Comparison of ENCODE assay signal across 10 mouse cellular contexts in genomic region chr16:43504556-43504955, GRCm38 (mm10).
A peak's percentile ranks its signal among the peaks of the same experiment; 100 is the strongest.
DNase-seq lines count a peak whose midpoint lies in the region; ATAC-seq and TF ChIP-seq lines count a peak whose summit lies in the region.
"Had no signal": no experiment of that assay in that cellular context is flagged by ENCODE, and none has a peak within 500 bp of the region (broad histone marks: within the 10 kb centered on the region; RNA-seq: fewer than 3 reads in every experiment).

No protein-coding gene starts in this region.

- peaks cover 67% of the 10 kb centered on the region for H3K79me2 ChIP-seq in CH12.LX (replicated peaks; ENCODE audit: control insufficient read depth, extremely low read depth, insufficient read depth, poor library complexity, severe bottlenecking)

- H3K27me3 ChIP-seq in heart, embryonic 11.5 days (ENCODE audit: control insufficient read depth, insufficient read depth, low read length) = no peaks in the 10 kb centered on the region
- H3K27me3 ChIP-seq in CH12.LX (replicated peaks) = no peaks in the 10 kb centered on the region
- H3K27me3 ChIP-seq in forebrain, embryonic 15.5 days = no peaks in the 10 kb centered on the region
- no peaks in the 10 kb centered on the region for H3K27me3 ChIP-seq in midbrain, embryonic 11.5 days (ENCODE audit: control insufficient read depth, insufficient read depth, low read length)
- H3K27me3 ChIP-seq: embryonic facial prominence, embryonic 15.5 days had no signal

- peak overlapping the region; percentile 71 for H3K4me2 ChIP-seq in heart, embryonic 11.5 days
- H3K4me2 ChIP-seq in CH12.LX (ENCODE audit: insufficient read depth, low read depth, poor library complexity, severe bottlenecking) = peak overlapping the region; percentile 81
- H3K4me2 ChIP-seq in forebrain, embryonic 15.5 days (replicated peaks) = peak overlapping the region; percentile 55
- H3K4me2 ChIP-seq in midbrain, embryonic 11.5 days = peak overlapping the region; percentile 67
- H3K4me2 ChIP-seq: liver, embryonic 15.5 days had no signal

- in situ Hi-C loops in CH12.LX (cut with MboI; ENCODE audit: low pct_ligation_motif_present, low pct_unique_long_range_greater_than_20kb, low sequenced_read_pairs) = loop anchor here (10.0 kb wide), 2 partner anchors 50 to 190 kb away; no protein-coding TSS in a partner anchor

- TF ChIP-seq CTCF in CH12.LX (conservative IDR thresholded peaks at IDR 0.05 in 1 of 2, IDR thresholded peaks at IDR 0.05 in 1 of 2; ENCODE audit: low read depth in 2 of 2, low read length in 2 of 2) = no peak

- ATAC-seq in heart, embryonic 11.5 days (replicated peaks; ENCODE audit: insufficient number of reproducible peaks, low FRiP score, low TSS enrichment) = no peak
- no peak for ATAC-seq in forebrain, embryonic 15.5 days (replicated peaks)
- no peak for ATAC-seq in midbrain, embryonic 11.5 days (ENCODE audit: low FRiP score)

- WGBS in heart, embryonic 11.5 days (ENCODE audit: insufficient replicate concordance) = 47% methylated on average over 1 of the region's 1 CpGs
- WGBS in forebrain, embryonic 15.5 days = 5% methylated on average over 1 of the region's 1 CpGs
- WGBS in midbrain, embryonic 11.5 days = 18% methylated on average over 1 of the region's 1 CpGs

- no peaks in the 10 kb centered on the region for H3K36me3 ChIP-seq in heart, embryonic 11.5 days (ENCODE audit: control insufficient read depth, insufficient read depth, low read length)
- no peaks in the 10 kb centered on the region for H3K36me3 ChIP-seq in CH12.LX (replicated peaks in 1 of 2; ENCODE audit: control insufficient read depth in 1 of 2, insufficient read depth in 1 of 2, low read length in 1 of 2)
- H3K36me3 ChIP-seq in forebrain, embryonic 15.5 days = no peaks in the 10 kb centered on the region
- no peaks in the 10 kb centered on the region for H3K36me3 ChIP-seq in midbrain, embryonic 11.5 days (ENCODE audit: control insufficient read depth, insufficient read depth, low read length)
- H3K36me3 ChIP-seq: embryonic facial prominence, embryonic 15.5 days; liver, embryonic 15.5 days had no signal

- peaks cover 14% of the 10 kb centered on the region for H3K4me1 ChIP-seq in heart, embryonic 11.5 days (ENCODE audit: control insufficient read depth, insufficient read depth, low read length)
- H3K4me1 ChIP-seq in CH12.LX (ENCODE audit: control insufficient read depth in 1 of 2, insufficient read depth in 2 of 2) = peaks cover 6 to 23% of the 10 kb centered on the region in 2 experiments
- peaks cover 43% of the 10 kb centered on the region for H3K4me1 ChIP-seq in forebrain, embryonic 15.5 days
- peaks cover 24% of the 10 kb centered on the region for H3K4me1 ChIP-seq in midbrain, embryonic 11.5 days (ENCODE audit: control insufficient read depth, insufficient read depth, low read length)
- H3K4me1 ChIP-seq: liver, embryonic 15.5 days had no signal

- peak overlapping the region; percentile 17; the same call in 1 of the 2 replicates for H3K9ac ChIP-seq in heart, embryonic 11.5 days (ENCODE audit: low read depth, low read length)
- H3K9ac ChIP-seq in CH12.LX (ENCODE audit: insufficient read depth, low read depth) = peak overlapping the region; percentile 99
- H3K9ac ChIP-seq in forebrain, embryonic 15.5 days (replicated peaks) = peak overlapping the region; percentile 62
- H3K9ac ChIP-seq in midbrain, embryonic 11.5 days (ENCODE audit: low read length) = peak overlapping the region; percentile 93
- H3K9ac ChIP-seq: liver, embryonic 15.5 days had no signal

- peak overlapping the region; percentile 84 for H3K27ac ChIP-seq in heart, embryonic 11.5 days (ENCODE audit: low read depth, low read length)
- H3K27ac ChIP-seq in CH12.LX (ENCODE audit: insufficient read depth, low read depth) = peak overlapping the region; percentile 68; the same call in 1 of the 2 replicates
- peak overlapping the region; percentile 97 for H3K27ac ChIP-seq in forebrain, embryonic 15.5 days (replicated peaks)
- H3K27ac ChIP-seq in midbrain, embryonic 11.5 days (ENCODE audit: low read depth, low read length) = peak overlapping the region; percentile 15; the same call in 1 of the 2 replicates
- H3K27ac ChIP-seq: embryonic facial prominence, embryonic 15.5 days; liver, embryonic 15.5 days had no signal

- peak; percentile 21; the same call in 1 of the 2 replicates for TF ChIP-seq POLR2A in CH12.LX (IDR thresholded peaks at IDR 0.05; ENCODE audit: low read depth, low read length)

- DNase-seq in heart, adult 9 months (ENCODE audit: low spot score in 2 of 2) = no peak
- DNase-seq in CH12.LX (ENCODE audit: extremely low read depth) = no peak
- DNase-seq in midbrain, embryonic 11.5 days (ENCODE audit: low spot score, missing footprints) = peak; percentile 90
- DNase-seq in right cerebral cortex, postnatal 14 days = no peak
- no peak for DNase-seq in left cerebral cortex, postnatal 10 days (ENCODE audit: extremely low spot score in 1 of 2, low spot score in 2 of 2)
- no peak for DNase-seq in spleen, adult 18-20 months

- no peak for TF ChIP-seq RAD21 in CH12.LX (IDR thresholded peaks at IDR 0.05; ENCODE audit: low read depth, low read length)

- dilution Hi-C loops in CH12.LX (cut with MboI; ENCODE audit: extremely low pct_ligation_motif_present, extremely low pct_unique_long_range_greater_than_20kb, low sequenced_read_pairs) = no loop called here

- TF ChIP-seq EP300 in CH12.LX (IDR thresholded peaks at IDR 0.05; ENCODE audit: low read length) = no peak

- H3K9me3 ChIP-seq in heart, embryonic 11.5 days (replicated peaks; ENCODE audit: control insufficient read depth, low read length) = no peaks in the 10 kb centered on the region
- no peaks in the 10 kb centered on the region for H3K9me3 ChIP-seq in CH12.LX (replicated peaks; ENCODE audit: low read length)
- H3K9me3 ChIP-seq in forebrain, embryonic 15.5 days = no peaks in the 10 kb centered on the region
- no peaks in the 10 kb centered on the region for H3K9me3 ChIP-seq in midbrain, embryonic 11.5 days (ENCODE audit: control insufficient read depth, low read length)
- H3K9me3 ChIP-seq: embryonic facial prominence, embryonic 15.5 days; liver, embryonic 15.5 days had no signal

- H3K4me3 ChIP-seq in heart, embryonic 11.5 days (ENCODE audit: low read depth, low read length) = peak overlapping the region; percentile 47
- peak overlapping the region; percentile 58 to 75 (median 68) for H3K4me3 ChIP-seq in CH12.LX (replicated peaks in 1 of 3; ENCODE audit: low read depth in 2 of 3, low read length in 2 of 3, poor library complexity in 1 of 3)
- peak overlapping the region; percentile 50 for H3K4me3 ChIP-seq in forebrain, embryonic 15.5 days
- peak overlapping the region; percentile 59 for H3K4me3 ChIP-seq in midbrain, embryonic 11.5 days (ENCODE audit: low read depth, low read length)
- H3K4me3 ChIP-seq: liver, embryonic 15.5 days had no signal

- intact Hi-C loops in left cerebral cortex, postnatal 10 days (cut with DNase I) = no loop called here

TF ChIP-seq in CH12.LX, 34 proteins besides CTCF, POLR2A, EP300 and RAD21:
- no peak for TF ChIP-seq JUND (conservative IDR thresholded peaks at IDR 0.05; ENCODE audit: low read depth, low read length)
- no peak for TF ChIP-seq TCF12 (IDR thresholded peaks at IDR 0.05; ENCODE audit: low read depth, low read length)

Comparison
In these comparisons a context has a peak if more than half of its experiments do, and no peak if none do; other contexts are left out.
1. H3K27ac ChIP-seq: peak in every context shown above with its lines; median percentile 97 in forebrain, embryonic 15.5 days; 84 in heart, embryonic 11.5 days; 68 in CH12.LX; 15 in midbrain, embryonic 11.5 days.
2. H3K9ac ChIP-seq: peak in every context shown above with its lines; median percentile 99 in CH12.LX; 93 in midbrain, embryonic 11.5 days; 62 in forebrain, embryonic 15.5 days; 17 in heart, embryonic 11.5 days.